Mouse (Mus musculus) kidney, embryonic 15.5 days (tissue): ENCODE data around the gene Sdk2. TPM values are rescaled to one million over a fixed set of nuclear protein-coding genes. Genes with fewer than 3 reads are reported as not detected.
A peak's percentile ranks its signal among the peaks of the same experiment; 100 is the strongest.

Source experiments
- ATAC-seq: fragments of 200-750 bp; cut with Nextera tagmentation; replicated peaks from 2 replicates; pipeline ENCODE4 v1.8.0; 2017; ENCODE audit warnings: moderate TSS enrichment; ENCODE audit not compliant: low FRiP score
- H3K27ac ChIP-seq: fragments of 300-500 bp; sonication (generic); 2 replicates; pipeline ENCODE4 v1.5.1; 2015; ENCODE audit warnings: mild to moderate bottlenecking, inconsistent platforms
- H3K27me3 ChIP-seq: fragments of 300-500 bp; sonication (generic); 2 replicates; pipeline ENCODE4 v1.6.1; 2015; ENCODE audit warnings: inconsistent platforms
- H3K36me3 ChIP-seq: fragments of 300-500 bp; sonication (generic); 2 replicates; pipeline ENCODE4 v1.6.1; 2015; ENCODE audit warnings: inconsistent platforms
- H3K4me1 ChIP-seq: fragments of 300-500 bp; sonication (generic); 2 replicates; pipeline ENCODE4 v1.6.1; 2015; ENCODE audit warnings: inconsistent platforms
- H3K4me2 ChIP-seq: fragments of 300-500 bp; sonication (generic); 2 replicates; pipeline ENCODE4 v1.6.1; 2015; ENCODE audit warnings: moderate library complexity, mild to moderate bottlenecking, inconsistent platforms
- H3K4me3 ChIP-seq: fragments of 300-500 bp; sonication (generic); replicated peaks from 2 replicates; pipeline ENCODE4 v1.5.1; 2015; ENCODE audit warnings: mild to moderate bottlenecking, inconsistent platforms
- H3K9ac ChIP-seq: fragments of 300-500 bp; sonication (generic); 2 replicates; pipeline ENCODE4 v1.6.1; 2015; ENCODE audit warnings: mild to moderate bottlenecking, inconsistent platforms
- H3K9me3 ChIP-seq: fragments of 300-500 bp; sonication (generic); replicated peaks from 2 replicates; pipeline ENCODE4 v1.6.1; 2016; ENCODE audit warnings: inconsistent platforms
- WGBS: fragments of 180-500 bp; shearing (Covaris S2); methylation state at CpG from one replicate; pipeline ENCODE4 v1.1.7; 2015; ENCODE audit warnings: mixed read lengths; 5-methylcytosine and 5-hydroxymethylcytosine counted together
- polyA plus RNA-seq: library from polyadenylated mRNA; unstranded; fragments of >200 nt; fragmentation: Nextera tagmentation; extraction: Ambion mirVana; gene quantifications from 2 replicates; pipeline ENCODE4 v1.2.1, GENCODE M21; 2015

Sdk2 gene
- polyA plus RNA-seq, 1 experiment from 2014 or later = 4.3 TPM

GRCm38 (mm10) chr11:114066098-114066950 lies 522 bp downstream of the Sdk2 start:
- peak overlapping the region; percentile 65 for H3K9ac ChIP-seq
- WGBS = under 1% methylated on average over 82 of the region's 90 CpGs
- peak overlapping the region; percentile 90 for H3K27ac ChIP-seq
- H3K27me3 ChIP-seq = peaks cover 71% of the 10 kb centered on the region
- H3K4me3 ChIP-seq = peak overlapping the region; percentile 63
- ATAC-seq = peak; percentile 17; the same call in 1 of the 2 replicates
- H3K9me3 ChIP-seq = no peaks in the 10 kb centered on the region
- peak overlapping the region; percentile 99 for H3K4me2 ChIP-seq
- peaks cover 55% of the 10 kb centered on the region for H3K4me1 ChIP-seq
- no peaks in the 10 kb centered on the region for H3K36me3 ChIP-seq

GRCm38 (mm10) chr11:114065596-114065995 lies 1.2 kb downstream of the Sdk2 start:
- ATAC-seq = no peak; the same call in 1 of the 2 replicates
- H3K9ac ChIP-seq = peak overlapping the region; percentile 65
- H3K4me2 ChIP-seq = peak overlapping the region; percentile 99
- H3K36me3 ChIP-seq = no peaks in the 10 kb centered on the region
- H3K4me3 ChIP-seq = peak overlapping the region; percentile 63
- H3K27me3 ChIP-seq = peaks cover 67% of the 10 kb centered on the region
- H3K27ac ChIP-seq = 0 out of 2 replicates have a peak overlapping the region, but pooled peaks have one; percentile 6
- H3K4me1 ChIP-seq = peaks cover 55% of the 10 kb centered on the region
- WGBS = 1% methylated on average over 19 of the region's 19 CpGs
- no peaks in the 10 kb centered on the region for H3K9me3 ChIP-seq

- ATAC-seq = no peak; the same call in 1 of the 2 replicates
- Histone ChIP-seq H3K27ac (no peak overlapping the region), H3K4me1 (peaks cover 55% of the 10 kb centered on the region), H3K9ac (peak overlapping the region; percentile 25; the same call in 1 of the 2 replicates), H3K9me3 (no peaks in the 10 kb centered on the region), H3K27me3 (peaks cover 62% of the 10 kb centered on the region), H3K4me3 (peak overlapping the region; percentile 63), H3K36me3 (no peaks in the 10 kb centered on the region), H3K4me2 (peak overlapping the region; percentile 99)
- WGBS = under 1% methylated on average over 22 of the region's 32 CpGs
Observed at GRCm38 (mm10) chr11:114064871-114065388, 1.9 kb downstream of the Sdk2 start.

DNA sequence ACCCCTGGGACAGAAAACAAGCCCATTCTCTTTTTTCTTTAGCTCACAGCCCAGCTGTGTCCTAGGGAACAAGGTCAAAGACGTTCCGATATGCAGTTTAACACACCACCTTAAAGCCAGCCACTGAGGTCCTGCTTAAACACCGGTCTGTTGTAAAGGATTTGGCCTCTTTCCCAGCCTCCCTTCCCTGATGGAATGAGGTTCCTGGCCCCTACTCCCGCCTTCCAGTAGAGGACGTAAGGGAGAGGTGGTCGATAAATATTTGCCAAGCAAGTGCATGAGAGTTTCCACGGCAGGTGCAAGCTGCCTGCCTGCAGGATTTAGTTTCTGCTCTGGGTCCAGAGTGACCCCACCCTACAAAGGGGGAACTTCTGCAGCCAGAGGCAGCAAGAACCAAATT lies 4.9 kb downstream of the Sdk2 start:
- H3K4me1 ChIP-seq = peaks cover 36% of the 10 kb centered on the region
- H3K9me3 ChIP-seq = no peaks in the 10 kb centered on the region
- WGBS = 52% methylated on average over 7 of the region's 7 CpGs
- no peak overlapping the region for H3K9ac ChIP-seq
- H3K4me3 ChIP-seq = no peak overlapping the region
- no peaks in the 10 kb centered on the region for H3K36me3 ChIP-seq
- ATAC-seq = no peak
- peaks cover 44% of the 10 kb centered on the region for H3K27me3 ChIP-seq
- no peak overlapping the region for H3K4me2 ChIP-seq
- H3K27ac ChIP-seq = no peak overlapping the region

- Histone ChIP-seq H3K9ac (no peak overlapping the region), H3K4me2 (no peak overlapping the region), H3K9me3 (no peaks in the 10 kb centered on the region), H3K4me3 (no peak overlapping the region), H3K27ac (no peak overlapping the region), H3K4me1 (peaks cover 30% of the 10 kb centered on the region), H3K36me3 (no peaks in the 10 kb centered on the region), H3K27me3 (peaks cover 38% of the 10 kb centered on the region)
- WGBS = 50% methylated on average over 2 of the region's 2 CpGs
- ATAC-seq = no peak
Observed at GRCm38 (mm10) chr11:114061265-114061664, 5.6 kb downstream of the Sdk2 start.

- no peak overlapping the region for H3K4me3 ChIP-seq
- no peak overlapping the region for H3K9ac ChIP-seq
- no peaks in the 10 kb centered on the region for H3K27me3 ChIP-seq
- no peaks in the 10 kb centered on the region for H3K9me3 ChIP-seq
- H3K36me3 ChIP-seq = no peaks in the 10 kb centered on the region
- no peak overlapping the region for H3K4me2 ChIP-seq
- H3K27ac ChIP-seq = no peak overlapping the region
- peaks cover 5% of the 10 kb centered on the region for H3K4me1 ChIP-seq
- WGBS = 49% methylated on average over 2 of the region's 2 CpGs
- no peak for ATAC-seq
Observed at GRCm38 (mm10) chr11:114056351-114056750, 10.5 kb downstream of the Sdk2 start.

GRCm38 (mm10) chr11:114054581-114055315 lies 12.1 kb downstream of the Sdk2 start:
- Histone ChIP-seq H3K4me3 (no peak overlapping the region), H3K9me3 (no peaks in the 10 kb centered on the region), H3K9ac (no peak overlapping the region), H3K4me2 (no peak overlapping the region), H3K4me1 (peaks cover 21% of the 10 kb centered on the region), H3K27ac (no peak overlapping the region), H3K36me3 (no peaks in the 10 kb centered on the region), H3K27me3 (no peaks in the 10 kb centered on the region)
- 56% methylated on average over 17 of the region's 17 CpGs for WGBS
- no peak for ATAC-seq

DNA sequence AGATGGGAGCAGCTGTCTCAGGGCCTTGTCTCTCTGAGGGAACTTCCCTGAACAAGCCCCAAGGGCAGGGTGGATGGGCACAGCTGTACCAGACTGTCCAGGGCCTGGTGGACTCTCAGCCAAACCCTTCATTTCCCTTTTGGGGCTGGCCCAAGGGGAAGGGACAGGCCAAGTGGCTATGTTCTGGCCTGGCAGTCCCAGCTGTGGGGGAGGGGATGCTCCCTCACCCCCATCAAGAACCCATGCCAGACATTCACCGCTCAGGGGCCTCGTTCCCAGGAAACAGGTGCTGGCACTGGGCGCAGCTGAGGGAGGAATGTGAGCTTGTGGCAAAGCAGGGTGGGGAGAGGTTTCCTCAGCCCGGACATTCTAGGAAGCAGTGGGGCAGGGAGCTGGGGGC lies 15.5 kb downstream of the Sdk2 start:
- H3K27ac ChIP-seq = no peak overlapping the region
- no peaks in the 10 kb centered on the region for H3K27me3 ChIP-seq
- 49% methylated on average over 4 of the region's 4 CpGs for WGBS
- ATAC-seq = no peak
- 0 out of 2 replicates have a peak, but pooled peaks cover 3% of the 10 kb centered on the region for H3K36me3 ChIP-seq
- no peaks in the 10 kb centered on the region for H3K9me3 ChIP-seq
- H3K9ac ChIP-seq = no peak overlapping the region
- no peak overlapping the region for H3K4me3 ChIP-seq
- H3K4me1 ChIP-seq = peaks cover 44% of the 10 kb centered on the region
- no peak overlapping the region for H3K4me2 ChIP-seq

DNA sequence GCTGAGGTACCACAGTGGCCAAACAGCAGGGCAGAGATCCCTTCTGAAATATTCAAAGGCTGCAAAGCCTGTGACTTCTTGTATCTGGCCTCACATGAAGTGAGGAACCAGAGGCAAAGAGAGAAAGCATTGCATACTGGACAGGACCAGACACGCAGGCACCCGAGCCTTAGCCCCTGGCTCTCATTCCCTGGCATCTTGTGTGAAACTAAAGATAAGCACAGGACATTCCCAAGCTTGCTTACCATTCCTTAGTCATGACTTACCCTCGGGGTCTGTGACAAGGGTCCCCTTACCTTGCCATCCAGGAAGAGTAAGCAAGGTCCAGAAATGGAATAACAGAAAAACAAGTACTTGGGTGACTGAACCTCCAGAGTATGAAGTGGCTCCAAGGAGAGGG lies 16.3 kb downstream of the Sdk2 start:
- no peak for ATAC-seq
- H3K9me3 ChIP-seq = no peaks in the 10 kb centered on the region
- H3K9ac ChIP-seq = no peak overlapping the region
- H3K27me3 ChIP-seq = no peaks in the 10 kb centered on the region
- no peak overlapping the region for H3K4me3 ChIP-seq
- 81% methylated on average over 3 of the region's 3 CpGs for WGBS
- no peak overlapping the region for H3K27ac ChIP-seq
- H3K4me1 ChIP-seq = peaks cover 44% of the 10 kb centered on the region
- no peak overlapping the region for H3K4me2 ChIP-seq
- H3K36me3 ChIP-seq = 0 out of 2 replicates have a peak, but pooled peaks cover 3% of the 10 kb centered on the region

DNA sequence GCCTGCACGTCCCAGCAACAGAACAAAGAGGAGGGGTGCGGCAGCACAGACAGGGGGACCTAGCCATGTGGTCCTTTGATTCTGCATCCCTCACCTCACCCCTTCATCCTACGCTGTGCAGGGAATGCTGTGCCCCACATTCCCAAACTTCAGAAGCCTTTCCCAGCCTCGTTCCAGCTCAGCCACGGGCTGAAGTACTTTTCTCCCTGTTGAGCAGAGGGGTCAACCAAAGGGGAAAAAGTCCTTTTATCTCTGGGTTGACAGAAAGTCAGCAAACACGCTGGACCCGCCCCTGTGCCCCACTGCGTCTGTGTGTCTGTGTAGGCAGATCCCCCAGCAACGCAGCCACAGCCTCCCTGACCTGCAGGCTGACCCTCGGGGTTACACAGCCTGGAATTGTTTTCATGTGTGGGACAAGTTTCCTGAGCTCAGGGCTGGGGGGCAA lies 18.9 kb downstream of the Sdk2 start:
- Histone ChIP-seq H3K4me3 (no peak overlapping the region), H3K4me2 (peak overlapping the region; percentile 37), H3K36me3 (0 out of 2 replicates have a peak, but pooled peaks cover 3% of the 10 kb centered on the region), H3K9me3 (no peaks in the 10 kb centered on the region), H3K27me3 (no peaks in the 10 kb centered on the region), H3K4me1 (peaks cover 55% of the 10 kb centered on the region), H3K9ac (0 out of 2 replicates have a peak overlapping the region, but pooled peaks have one; percentile 2), H3K27ac (peak overlapping the region; percentile 69)
- ATAC-seq = peak; percentile 53; the same call in 1 of the 2 replicates
- WGBS = 6% methylated on average over 10 of the region's 10 CpGs

DNA sequence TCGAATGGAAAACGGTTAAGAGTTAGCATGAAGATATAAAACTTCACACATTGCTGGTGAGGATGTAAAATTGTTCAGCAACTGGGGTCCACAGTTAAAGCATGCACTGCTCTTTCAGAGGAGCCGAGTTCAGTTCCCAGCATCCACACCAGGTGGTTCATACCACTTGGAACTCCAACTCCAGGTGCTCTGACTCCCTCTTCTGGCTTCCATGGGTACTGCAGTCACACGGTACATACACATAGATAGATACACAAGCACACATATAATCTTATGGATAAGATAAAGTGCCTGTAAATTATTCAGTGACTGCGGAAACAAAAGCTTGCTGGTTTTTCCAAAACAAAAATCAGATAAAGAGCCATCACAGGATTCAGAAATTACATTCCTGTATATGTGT lies 19.9 kb downstream of the Sdk2 start:
- WGBS = 95% methylated on average over 5 of the region's 5 CpGs
- H3K27me3 ChIP-seq = no peaks in the 10 kb centered on the region
- no peak for ATAC-seq

More for the DNA sequence above, 19.9 kb downstream of the Sdk2 start:
- H3K4me2 ChIP-seq = no peak overlapping the region
- H3K9ac ChIP-seq = no peak overlapping the region
- no peak overlapping the region for H3K27ac ChIP-seq
- no peak overlapping the region for H3K4me3 ChIP-seq
- no peaks in the 10 kb centered on the region for H3K9me3 ChIP-seq
- 0 out of 2 replicates have a peak, but pooled peaks cover 3% of the 10 kb centered on the region for H3K36me3 ChIP-seq
- H3K4me1 ChIP-seq = peaks cover 57% of the 10 kb centered on the region
